In genomic region chr17:45264434-45264833, GRCm38 (mm10) we compare ENCODE assay signal across 24 mouse cellular contexts.
"Had no signal": no experiment of that assay in that cellular context is flagged by ENCODE, and none has a peak within 500 bp of the region (broad histone marks: within the 10 kb centered on the region; RNA-seq: fewer than 3 reads in every experiment).

No protein-coding gene starts in this region.

- DNase-seq: kidney, adult 11 months; kidney, adult 9 months; kidney, postnatal 10 days; kidney, postnatal 36 days; layer of hippocampus, adult 9-11 months; liver, postnatal 0 days; lung, postnatal 36 days; right cerebral cortex, adult 18-20 months; right cerebral cortex, postnatal 14 days; right cerebral cortex, postnatal 4 days; thymus, postnatal 25 days had no signal

- H3K27me3 ChIP-seq: intestine, embryonic 15.5 days; lung, embryonic 15.5 days; midbrain, embryonic 13.5 days; neural tube, embryonic 13.5 days had no signal

- H3K27ac ChIP-seq: intestine, embryonic 15.5 days; layer of hippocampus, adult 2 months; limb, embryonic 15.5 days; liver, embryonic 14.5 days; lung, embryonic 15.5 days; midbrain, embryonic 10.5 days; midbrain, embryonic 13.5 days; neural tube, embryonic 13.5 days; stomach, postnatal 0 days had no signal

- H3K4me3 ChIP-seq: intestine, embryonic 15.5 days; layer of hippocampus, adult 2 months; limb, embryonic 15.5 days; lung, embryonic 15.5 days; megakaryocyte, embryonic 14.5 days; midbrain, embryonic 10.5 days; midbrain, embryonic 13.5 days; myocyte; neural tube, embryonic 13.5 days had no signal

- H3K4me2 ChIP-seq: intestine, embryonic 15.5 days; limb, embryonic 15.5 days; liver, embryonic 11.5 days; lung, embryonic 15.5 days; midbrain, embryonic 13.5 days; neural tube, embryonic 13.5 days had no signal

- H3K4me1 ChIP-seq: intestine, embryonic 15.5 days; midbrain, embryonic 13.5 days; neural tube, embryonic 13.5 days had no signal

- H3K9me3 ChIP-seq: intestine, embryonic 15.5 days; limb, embryonic 15.5 days; lung, embryonic 15.5 days; megakaryocyte, embryonic 14.5 days; midbrain, embryonic 10.5 days; midbrain, embryonic 13.5 days; neural tube, embryonic 13.5 days had no signal

- H3K9ac ChIP-seq: intestine, embryonic 15.5 days; limb, embryonic 15.5 days; liver, embryonic 14.5 days; liver, postnatal 0 days; lung, embryonic 15.5 days; midbrain, embryonic 13.5 days; neural tube, embryonic 13.5 days had no signal

- ATAC-seq: intestine, embryonic 15.5 days; liver, postnatal 0 days; midbrain, embryonic 13.5 days; midbrain, embryonic 16.5 days had no signal

- H3K36me3 ChIP-seq: intestine, embryonic 15.5 days; limb, embryonic 15.5 days; lung, embryonic 15.5 days; midbrain, embryonic 10.5 days; midbrain, embryonic 13.5 days; neural tube, embryonic 13.5 days had no signal
